Mouse (Mus musculus) forebrain, embryonic 13.5 days (tissue): ENCODE data around the gene Gm21988. TPM values are rescaled to one million over a fixed set of nuclear protein-coding genes. Genes with fewer than 3 reads are reported as not detected.
A peak's percentile ranks its signal among the peaks of the same experiment; 100 is the strongest.

Experiments
- ATAC-seq: fragments of 200-750 bp; cut with Nextera tagmentation; 2 replicates; pipeline ENCODE4 v1.8.0; 2017
- H3K27ac ChIP-seq: fragments of 300-500 bp; sonication (generic); 2 replicates; pipeline ENCODE4 v1.5.1; 2015; ENCODE audit warnings: inconsistent platforms, mild to moderate bottlenecking, moderate library complexity
- H3K27me3 ChIP-seq: fragments of 300-500 bp; sonication (generic); 2 replicates; pipeline ENCODE4 v1.6.1; 2015; ENCODE audit warnings: mild to moderate bottlenecking, inconsistent platforms
- H3K36me3 ChIP-seq: fragments of 300-500 bp; sonication (generic); 2 replicates; pipeline ENCODE4 v1.6.1; 2015; ENCODE audit warnings: mild to moderate bottlenecking, inconsistent platforms; ENCODE audit not compliant: poor library complexity, severe bottlenecking
- H3K4me1 ChIP-seq: fragments of 300-500 bp; sonication (generic); 2 replicates; pipeline ENCODE4 v1.6.1; 2015; ENCODE audit warnings: inconsistent platforms
- H3K4me2 ChIP-seq: fragments of 300-500 bp; sonication (generic); 2 replicates; pipeline ENCODE4 v1.6.1; 2015; ENCODE audit warnings: inconsistent platforms, mild to moderate bottlenecking, moderate library complexity
- H3K4me3 ChIP-seq: fragments of 300-500 bp; sonication (generic); 2 replicates; pipeline ENCODE4 v1.5.1; 2015; ENCODE audit warnings: mild to moderate bottlenecking, inconsistent platforms
- H3K9ac ChIP-seq: fragments of 300-500 bp; sonication (generic); 2 replicates; pipeline ENCODE4 v1.6.1; 2015; ENCODE audit warnings: mild to moderate bottlenecking, inconsistent platforms
- H3K9me3 ChIP-seq: fragments of 300-500 bp; sonication (generic); replicated peaks from 2 replicates; pipeline ENCODE4 v1.6.1; 2016; ENCODE audit warnings: inconsistent platforms
- WGBS: fragments of 180-500 bp; shearing (Covaris S2); methylation state at CpG from one replicate; pipeline ENCODE4 v1.1.7; 2015; 5-methylcytosine and 5-hydroxymethylcytosine counted together
- polyA plus RNA-seq: library from polyadenylated mRNA; unstranded; fragments of >200 nt; fragmentation: Nextera tagmentation; extraction: Ambion mirVana; gene quantifications from 2 replicates; pipeline ENCODE4 v1.2.1, GENCODE M21; 2015

Gene Gm21988
- polyA plus RNA-seq, 1 experiment from 2014 or later = 10.7 TPM

- ATAC-seq = no peak
- H3K27me3 ChIP-seq = peaks cover 16% of the 10 kb centered on the region
- H3K27ac ChIP-seq = no peak overlapping the region
- no peak overlapping the region for H3K4me2 ChIP-seq
- H3K4me3 ChIP-seq = no peak overlapping the region
- peaks cover 20% of the 10 kb centered on the region for H3K36me3 ChIP-seq
- 93% methylated on average over 8 of the region's 8 CpGs for WGBS
- H3K9ac ChIP-seq = no peak overlapping the region
- H3K4me1 ChIP-seq = peaks cover 42% of the 10 kb centered on the region
- no peaks in the 10 kb centered on the region for H3K9me3 ChIP-seq
Observed at GRCm38 (mm10) chr11:70234497-70234896, 5.1 kb downstream of the Gm21988 start.

GRCm38 (mm10) chr11:70234037-70234436, 5.6 kb downstream of the Gm21988 start:
- Histone ChIP-seq H3K27me3 (peaks cover 20% of the 10 kb centered on the region), H3K4me3 (no peak overlapping the region), H3K9ac (no peak overlapping the region), H3K9me3 (no peaks in the 10 kb centered on the region), H3K4me2 (no peak overlapping the region), H3K4me1 (peaks cover 44% of the 10 kb centered on the region), H3K27ac (no peak overlapping the region), H3K36me3 (peaks cover 20% of the 10 kb centered on the region)
- WGBS = 50% methylated on average over 5 of the region's 5 CpGs
- no peak for ATAC-seq

GRCm38 (mm10) chr11:70233016-70233415, 6.6 kb downstream of the Gm21988 start:
- 33% methylated on average over 8 of the region's 8 CpGs for WGBS
- peaks cover 44% of the 10 kb centered on the region for H3K4me1 ChIP-seq

GRCm38 (mm10) chr11:70232546-70232945, 7.1 kb downstream of the Gm21988 start:
- Histone ChIP-seq H3K27ac (no peak overlapping the region), H3K36me3 (peaks cover 20% of the 10 kb centered on the region), H3K9me3 (no peaks in the 10 kb centered on the region), H3K4me1 (peaks cover 48% of the 10 kb centered on the region), H3K4me2 (peak overlapping the region; percentile 60), H3K4me3 (peak overlapping the region; percentile 31), H3K9ac (peak overlapping the region; percentile 65), H3K27me3 (peaks cover 35% of the 10 kb centered on the region)
- WGBS = 9% methylated on average over 10 of the region's 10 CpGs
- no peak for ATAC-seq

More at GRCm38 (mm10) chr11:70233016-70233415, 6.6 kb downstream of the Gm21988 start:
- Histone ChIP-seq H3K9ac (peak overlapping the region; percentile 65), H3K36me3 (peaks cover 20% of the 10 kb centered on the region), H3K27ac (no peak overlapping the region), H3K4me2 (peak overlapping the region; percentile 60), H3K9me3 (no peaks in the 10 kb centered on the region), H3K27me3 (peaks cover 31% of the 10 kb centered on the region), H3K4me3 (peak overlapping the region; percentile 31; the same call in 1 of the 2 replicates)
- no peak for ATAC-seq

GRCm38 (mm10) chr11:70230239-70230727, 9.3 kb downstream of the Gm21988 start:
- ATAC-seq = peak; percentile 31; the same call in 1 of the 2 replicates
- 2% methylated on average over 32 of the region's 32 CpGs for WGBS
- H3K27me3 ChIP-seq = peaks cover 58% of the 10 kb centered on the region
- no peaks in the 10 kb centered on the region for H3K9me3 ChIP-seq
- H3K36me3 ChIP-seq = peaks cover 12% of the 10 kb centered on the region
- peak overlapping the region; percentile 54 for H3K4me2 ChIP-seq
- H3K4me3 ChIP-seq = peak overlapping the region; percentile 13
- no peak overlapping the region for H3K9ac ChIP-seq
- peaks cover 52% of the 10 kb centered on the region for H3K4me1 ChIP-seq
- no peak overlapping the region for H3K27ac ChIP-seq

GRCm38 (mm10) chr11:70229260-70230010, 10.2 kb downstream of the Gm21988 start, which contains the start of gene Bcl6b:
Gene Bcl6b, minus strand, starts transcription at chr11:70229798.
- peak within 1 kb of the TSS; percentile 48 for H3K9ac ChIP-seq
- peak within 1 kb of the TSS; percentile 30 for H3K4me3 ChIP-seq
- ATAC-seq = no peak
- no peaks in the 10 kb centered on the region for H3K9me3 ChIP-seq
- WGBS = 2% methylated on average over 39 of the region's 39 CpGs
- peak within 1 kb of the TSS; percentile 54 for H3K4me2 ChIP-seq
- peaks cover 66% of the 10 kb centered on the region for H3K27me3 ChIP-seq
- H3K4me1 ChIP-seq = peaks cover 52% of the 10 kb centered on the region
- H3K27ac ChIP-seq = no peak within 1 kb of the TSS
- H3K36me3 ChIP-seq = peaks cover 4% of the 10 kb centered on the region

GRCm38 (mm10) chr11:70228828-70229227, 10.8 kb downstream of the Gm21988 start:
- peak; percentile 63; the same call in 1 of the 2 replicates for ATAC-seq
- H3K36me3 ChIP-seq = no peaks in the 10 kb centered on the region
- H3K9ac ChIP-seq = peak overlapping the region; percentile 48
- peaks cover 52% of the 10 kb centered on the region for H3K4me1 ChIP-seq
- H3K27ac ChIP-seq = no peak overlapping the region
- under 1% methylated on average over 19 of the region's 19 CpGs for WGBS
- H3K27me3 ChIP-seq = peaks cover 72% of the 10 kb centered on the region
- no peaks in the 10 kb centered on the region for H3K9me3 ChIP-seq
- peak overlapping the region; percentile 54 for H3K4me2 ChIP-seq
- H3K4me3 ChIP-seq = peak overlapping the region; percentile 30

GRCm38 (mm10) chr11:70227661-70228245, 11.9 kb downstream of the Gm21988 start:
- 85% methylated on average over 4 of the region's 4 CpGs for WGBS
- Histone ChIP-seq H3K9ac (no peak overlapping the region), H3K4me3 (0 out of 2 replicates have a peak overlapping the region, but pooled peaks have one; percentile 30), H3K36me3 (no peaks in the 10 kb centered on the region), H3K9me3 (no peaks in the 10 kb centered on the region), H3K27ac (no peak overlapping the region), H3K4me1 (peaks cover 48% of the 10 kb centered on the region), H3K4me2 (peak overlapping the region; percentile 54), H3K27me3 (peaks cover 72% of the 10 kb centered on the region)
- no peak for ATAC-seq

- Histone ChIP-seq H3K9ac (peak overlapping the region; percentile 43; the same call in 1 of the 2 replicates), H3K27ac (no peak overlapping the region), H3K36me3 (no peaks in the 10 kb centered on the region), H3K4me2 (peak overlapping the region; percentile 54), H3K4me3 (peak overlapping the region; percentile 26), H3K27me3 (peaks cover 72% of the 10 kb centered on the region), H3K9me3 (no peaks in the 10 kb centered on the region), H3K4me1 (peaks cover 46% of the 10 kb centered on the region)
- WGBS = 34% methylated on average over 5 of the region's 5 CpGs
- ATAC-seq = no peak
Observed at GRCm38 (mm10) chr11:70227126-70227525, 12.5 kb downstream of the Gm21988 start.

- ATAC-seq = no peak
- Histone ChIP-seq H3K4me2 (peak overlapping the region; percentile 54), H3K4me1 (peaks cover 51% of the 10 kb centered on the region), H3K36me3 (no peaks in the 10 kb centered on the region), H3K4me3 (peak overlapping the region; percentile 26), H3K9me3 (no peaks in the 10 kb centered on the region), H3K27me3 (peaks cover 71% of the 10 kb centered on the region), H3K9ac (peak overlapping the region; percentile 43), H3K27ac (no peak overlapping the region)
- 6% methylated on average over 18 of the region's 18 CpGs for WGBS
Observed at GRCm38 (mm10) chr11:70226602-70226890, 13.1 kb downstream of the Gm21988 start.

GRCm38 (mm10) chr11:70225798-70226601, 13.6 kb downstream of the Gm21988 start:
- WGBS = 16% methylated on average over 27 of the region's 27 CpGs
- H3K36me3 ChIP-seq = no peaks in the 10 kb centered on the region
- H3K27ac ChIP-seq = no peak overlapping the region
- H3K4me1 ChIP-seq = peaks cover 55% of the 10 kb centered on the region
- H3K27me3 ChIP-seq = peaks cover 68% of the 10 kb centered on the region
- peak overlapping the region; percentile 54 for H3K4me2 ChIP-seq
- ATAC-seq = no peak
- peak overlapping the region; percentile 26 for H3K4me3 ChIP-seq
- no peaks in the 10 kb centered on the region for H3K9me3 ChIP-seq
- H3K9ac ChIP-seq = peak overlapping the region; percentile 43
